In the genomic region with DNA sequence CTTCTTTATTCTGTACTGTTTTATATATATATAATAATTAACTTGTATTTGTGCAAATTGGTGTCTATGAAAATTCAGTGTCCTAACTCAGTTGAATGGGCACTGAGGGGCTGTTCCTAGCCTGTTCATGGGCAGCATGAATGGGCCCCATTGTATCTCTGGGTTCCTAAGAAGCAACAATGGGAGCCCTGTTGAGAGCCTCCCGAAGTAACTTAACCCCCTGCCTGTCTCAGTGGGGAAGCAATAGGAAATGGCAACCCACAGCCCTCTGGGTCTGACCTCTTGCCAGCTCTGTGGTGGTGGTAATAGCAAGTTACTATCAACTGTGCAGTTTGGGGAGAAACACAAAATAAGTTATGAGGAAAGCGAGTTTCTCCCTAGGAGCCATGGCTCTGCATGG, we compare ENCODE assay signal across 11 mouse cellular contexts. TPM values are rescaled to one million over a fixed set of nuclear protein-coding genes. Genes with fewer than 3 reads are reported as not detected.
DNase-seq lines count a peak whose midpoint lies in the region; ATAC-seq lines count a peak whose summit lies in the region.
"Had no signal": no experiment of that assay in that cellular context is flagged by ENCODE, and none has a peak within 500 bp of the region (broad histone marks: within the 10 kb centered on the region; RNA-seq: fewer than 3 reads in every experiment).

No protein-coding gene starts in this region.

- no peak overlapping the region for H3K4me2 ChIP-seq in neural tube, embryonic 13.5 days
- no peak overlapping the region for H3K4me2 ChIP-seq in intestine, embryonic 15.5 days (replicated peaks)
- H3K4me2 ChIP-seq: lung, embryonic 14.5 days had no signal

- H3K27ac ChIP-seq in neural tube, embryonic 13.5 days (replicated peaks), result peak overlapping the region; percentile 67
- H3K27ac ChIP-seq in intestine, embryonic 15.5 days, result no peak overlapping the region

- H3K36me3 ChIP-seq in neural tube, embryonic 13.5 days, result peaks cover 81% of the 10 kb centered on the region
- H3K36me3 ChIP-seq in intestine, embryonic 15.5 days, result peaks cover 39% of the 10 kb centered on the region

- 10% methylated on average over 2 of the region's 2 CpGs for whole genome bisulfite sequencing in neural tube, embryonic 13.5 days
- 75% methylated on average over 2 of the region's 2 CpGs for WGBS in intestine, embryonic 15.5 days

- H3K9ac ChIP-seq in neural tube, embryonic 13.5 days, result no peak overlapping the region
- no peak overlapping the region for H3K9ac ChIP-seq in intestine, embryonic 15.5 days
- H3K9ac ChIP-seq: lung, embryonic 14.5 days had no signal

- H3K4me1 ChIP-seq in neural tube, embryonic 13.5 days (replicated peaks), result peaks cover 15% of the 10 kb centered on the region
- no peaks in the 10 kb centered on the region for H3K4me1 ChIP-seq in intestine, embryonic 15.5 days (replicated peaks)

- peak; percentile 30 for DNase-seq in left cerebral cortex, adult 11 months (ENCODE audit: low spot score)
- no peak for DNase-seq in left cerebral cortex, adult 8-10 months (ENCODE audit: low spot score in 2 of 2)
- peak; percentile 81 for DNase-seq in fibroblast of lung, adult 2 months (ENCODE audit: low read depth)
- DNase-seq in layer of hippocampus, adult 8-10 months (ENCODE audit: low spot score in 2 of 2), result peak; percentile 32 to 56
- no peak for DNase-seq in frontal cortex, postnatal 25 days (ENCODE audit: low spot score in 2 of 2)
- DNase-seq: lung, embryonic 14.5 days had no signal

- no peaks in the 10 kb centered on the region for H3K27me3 ChIP-seq in neural tube, embryonic 13.5 days
- no peaks in the 10 kb centered on the region for H3K27me3 ChIP-seq in intestine, embryonic 15.5 days (replicated peaks)
- H3K27me3 ChIP-seq: Patski had no signal

- H3K4me3 ChIP-seq in neural tube, embryonic 13.5 days, result no peak overlapping the region
- no peak overlapping the region for H3K4me3 ChIP-seq in intestine, embryonic 15.5 days (replicated peaks)

- H3K9me3 ChIP-seq in neural tube, embryonic 13.5 days, result no peaks in the 10 kb centered on the region
- H3K9me3 ChIP-seq in intestine, embryonic 15.5 days, result no peaks in the 10 kb centered on the region

- peak; percentile 63; the same call in 1 of the 2 replicates for ATAC-seq in neural tube, embryonic 13.5 days (ENCODE audit: low read depth)
- no peak for ATAC-seq in activated CD4-positive, CD25-positive, alpha-beta regulatory T cell, adult 4 months
- ATAC-seq in intestine, embryonic 15.5 days, result no peak
- ATAC-seq: Patski had no signal

RNA-seq across cellular contexts. Expression of gene Lzic, which starts 11.6 kb away (rescaled TPM):
- total RNA-seq in left cerebral cortex, adult 8-10 months (2022), result 10 to 100 TPM; 16.0 to 21.7 (median 19.5) TPM
- total RNA-seq in layer of hippocampus, adult 8-10 months (2022), result 10 to 100 TPM; 16.4 to 18.2 (median 16.9) TPM
- 44.7 and 47.7 TPM in 2 replicates for polyA plus RNA-seq in neural tube, embryonic 13.5 days (2015; fragmentation: Nextera tagmentation; extraction: Ambion mirVana)
- 10 to 100 TPM; 26.0 to 30.0 TPM for polyA plus RNA-seq in activated CD4-positive, CD25-positive, alpha-beta regulatory T cell, adult 4 months (2017; shearing (Covaris generic))
- 36.3 and 39.9 TPM in 2 replicates for polyA plus RNA-seq in intestine, embryonic 15.5 days (2015; fragmentation: Nextera tagmentation; extraction: Ambion mirVana)

RNA-seq across cellular contexts. Expression of gene Nmnat1, which starts 11.6 kb away (rescaled TPM):
- 10 to 100 TPM in 1 of 4 experiments, 1 to 10 TPM in 3; 7.3 to 11.1 (median 8.6) TPM for total RNA-seq in left cerebral cortex, adult 8-10 months (2022)
- 1 to 10 TPM; 6.0 to 9.0 (median 7.0) TPM for total RNA-seq in layer of hippocampus, adult 8-10 months (2022)
- polyA plus RNA-seq in neural tube, embryonic 13.5 days (2015; fragmentation: Nextera tagmentation; extraction: Ambion mirVana), result 8.7 and 11.0 TPM in 2 replicates
- 1 to 10 TPM; 8.1 to 8.6 TPM for polyA plus RNA-seq in activated CD4-positive, CD25-positive, alpha-beta regulatory T cell, adult 4 months (2017; shearing (Covaris generic))
- 13.3 TPM in 2 replicates for polyA plus RNA-seq in intestine, embryonic 15.5 days (2015; fragmentation: Nextera tagmentation; extraction: Ambion mirVana)

RNA-seq across cellular contexts. Expression of gene Tmem274, which starts 19.4 kb away (rescaled TPM):
- not detected for total RNA-seq in left cerebral cortex, adult 8-10 months (2022)
- total RNA-seq in layer of hippocampus, adult 8-10 months (2022), result not detected
- polyA plus RNA-seq in neural tube, embryonic 13.5 days (2015; fragmentation: Nextera tagmentation; extraction: Ambion mirVana), result not detected in 2 replicates
- under 1 TPM in 1 of 2 experiments, not detected in 1; 0.74 TPM for polyA plus RNA-seq in activated CD4-positive, CD25-positive, alpha-beta regulatory T cell, adult 4 months (2017; shearing (Covaris generic))
- polyA plus RNA-seq in intestine, embryonic 15.5 days (2015; fragmentation: Nextera tagmentation; extraction: Ambion mirVana), result 0.38 TPM in 1 of 2 replicates, not detected in the other
- total RNA-seq: layer of hippocampus, adult 18-20 months had no signal
- polyA plus RNA-seq: lung, embryonic 14.5 days; Patski had no signal

RNA-seq across cellular contexts. Expression of gene Ctnnbip1, which starts 21.4 kb away (rescaled TPM):
- total RNA-seq in left cerebral cortex, adult 8-10 months (2022), result 10 to 100 TPM; 29.0 to 40.0 (median 33.0) TPM
- 10 to 100 TPM; 28.1 to 40.7 (median 32.0) TPM for total RNA-seq in layer of hippocampus, adult 8-10 months (2022)
- 78.3 and 79.0 TPM in 2 replicates for polyA plus RNA-seq in neural tube, embryonic 13.5 days (2015; fragmentation: Nextera tagmentation; extraction: Ambion mirVana)
- 1 to 10 TPM in 1 of 2 experiments, under 1 TPM in 1; 0.28 to 1.4 TPM for polyA plus RNA-seq in activated CD4-positive, CD25-positive, alpha-beta regulatory T cell, adult 4 months (2017; shearing (Covaris generic))
- polyA plus RNA-seq in intestine, embryonic 15.5 days (2015; fragmentation: Nextera tagmentation; extraction: Ambion mirVana), result 41.7 and 43.8 TPM in 2 replicates

RNA-seq across cellular contexts. Expression of gene Rbp7, which starts 41.8 kb away (rescaled TPM):
- total RNA-seq in left cerebral cortex, adult 8-10 months (2022), result not detected
- total RNA-seq in layer of hippocampus, adult 8-10 months (2022), result not detected
- not detected in 2 replicates for polyA plus RNA-seq in neural tube, embryonic 13.5 days (2015; fragmentation: Nextera tagmentation; extraction: Ambion mirVana)
- not detected for polyA plus RNA-seq in activated CD4-positive, CD25-positive, alpha-beta regulatory T cell, adult 4 months (2017; shearing (Covaris generic))
- 1.6 and 1.8 TPM in 2 replicates for polyA plus RNA-seq in intestine, embryonic 15.5 days (2015; fragmentation: Nextera tagmentation; extraction: Ambion mirVana)
- total RNA-seq: layer of hippocampus, adult 18-20 months had no signal
- polyA plus RNA-seq: Patski had no signal

Comparison
In these comparisons a context has a peak if more than half of its experiments do, and no peak if none do; other contexts are left out.
1. DNase-seq: peak in left cerebral cortex, adult 11 months (single experiment), fibroblast of lung, adult 2 months (single experiment) and layer of hippocampus, adult 8-10 months (2 of 2); none in left cerebral cortex, adult 8-10 months (0 of 2) and frontal cortex, postnatal 25 days (0 of 2).